Mouse (Mus musculus): ENCODE measurements around the gene Fam49a.
A peak's percentile ranks its signal among the peaks of the same experiment; 100 is the strongest.
"Not testable (repeated sequence)": the region's sequence is repeated elsewhere in the genome, so short reads cannot be mapped to it uniquely, and the experiment has no call there.

Fam49a gene

DNA sequence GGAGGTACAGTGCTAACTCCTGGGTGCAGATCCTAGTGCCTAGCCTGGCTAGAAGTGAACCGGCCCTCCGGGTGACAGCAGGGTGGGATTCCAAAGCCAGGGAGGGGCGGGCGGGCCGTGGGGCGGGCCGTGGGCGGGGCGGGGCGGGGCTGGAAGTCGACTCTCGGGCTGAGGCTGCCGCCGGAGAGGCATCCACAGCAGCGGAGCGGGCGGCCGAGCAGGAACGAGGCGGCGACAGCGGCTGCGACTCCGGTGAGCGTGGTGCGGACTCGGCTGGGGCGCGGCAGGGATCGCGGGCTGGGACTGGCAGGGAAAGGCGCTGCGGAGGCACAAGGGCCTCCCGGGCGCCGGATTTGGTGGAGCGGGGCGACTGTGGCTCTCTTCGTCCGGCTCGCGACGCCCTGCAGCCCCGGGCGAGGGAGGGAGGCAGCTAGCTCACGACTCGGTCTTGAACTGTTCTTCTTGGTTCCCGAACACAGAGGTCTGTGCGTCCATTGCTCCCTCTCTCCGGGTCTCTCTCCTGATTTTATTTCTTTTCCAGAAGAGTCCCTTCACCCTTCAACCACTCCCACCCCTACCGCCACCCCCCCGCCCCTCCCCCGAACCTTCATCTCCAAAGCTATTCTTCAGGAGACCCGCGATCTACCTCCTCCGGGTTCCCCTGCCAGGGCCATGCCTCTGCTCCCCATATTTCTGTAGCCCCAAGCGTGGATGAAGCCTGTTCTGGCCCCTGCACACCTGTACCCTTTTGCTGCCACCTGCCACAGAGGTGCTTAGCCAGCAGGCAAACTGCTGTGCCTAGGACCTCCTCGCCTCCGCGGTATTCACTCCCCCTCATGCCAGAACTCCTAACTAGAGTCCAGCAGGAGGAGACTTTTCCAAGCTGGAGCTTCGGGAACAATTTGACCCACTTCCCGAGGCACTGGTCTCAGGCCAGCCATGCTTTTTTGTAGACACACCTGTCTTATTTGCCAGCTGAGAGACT, at the start of gene Fam49a:
Gene Fam49a, plus strand, starts transcription at position 153 of the 985 bp plus-strand sequence.
- peak in 1 of 2 experiments; percentile 39 for DNase-seq (ENCODE audit: low spot score in 2 of 2)

DNA sequence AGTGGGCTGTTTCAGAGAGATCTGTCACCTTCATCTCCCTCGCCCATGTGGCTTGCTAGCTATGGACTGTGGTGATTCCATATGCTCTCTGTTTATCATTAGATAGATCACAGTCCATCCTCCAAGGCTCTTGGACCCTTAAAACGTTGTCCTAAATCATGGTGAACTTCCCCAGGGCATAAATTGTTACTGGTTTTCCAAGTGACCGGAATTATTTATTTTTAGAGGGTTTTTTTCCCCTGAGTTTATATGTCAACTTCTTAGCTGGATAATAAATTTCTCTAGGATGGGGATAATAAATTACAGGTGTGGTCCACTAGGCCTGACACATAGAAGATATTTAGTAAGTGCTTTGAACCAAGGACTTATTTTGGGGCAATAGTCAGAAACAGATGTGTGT, 48.4 kb upstream of the Fam49a start:
- DNase-seq (ENCODE audit: low spot score in 2 of 2), result no peak

DNA sequence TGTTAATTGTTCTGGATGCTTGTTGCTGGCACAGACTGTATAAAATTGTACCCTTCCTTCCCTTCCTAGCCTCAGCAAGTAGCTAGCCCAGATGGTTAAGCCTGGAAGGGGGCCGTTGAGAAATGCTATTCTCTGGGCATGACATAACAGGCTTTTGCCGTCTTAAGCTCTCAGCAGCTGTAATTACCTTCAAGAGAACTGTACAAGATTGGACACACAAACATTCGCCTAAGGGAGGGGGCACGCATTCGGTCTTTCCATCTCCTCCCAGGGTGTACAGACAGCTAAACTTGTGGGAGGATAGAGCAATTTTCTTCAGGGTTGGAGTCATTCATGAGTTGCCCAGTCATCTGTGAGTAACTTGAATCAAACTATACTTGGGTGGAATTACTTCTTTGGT, 43.0 kb upstream of the Fam49a start:
- no peak for DNase-seq (ENCODE audit: low spot score in 2 of 2)

DNA sequence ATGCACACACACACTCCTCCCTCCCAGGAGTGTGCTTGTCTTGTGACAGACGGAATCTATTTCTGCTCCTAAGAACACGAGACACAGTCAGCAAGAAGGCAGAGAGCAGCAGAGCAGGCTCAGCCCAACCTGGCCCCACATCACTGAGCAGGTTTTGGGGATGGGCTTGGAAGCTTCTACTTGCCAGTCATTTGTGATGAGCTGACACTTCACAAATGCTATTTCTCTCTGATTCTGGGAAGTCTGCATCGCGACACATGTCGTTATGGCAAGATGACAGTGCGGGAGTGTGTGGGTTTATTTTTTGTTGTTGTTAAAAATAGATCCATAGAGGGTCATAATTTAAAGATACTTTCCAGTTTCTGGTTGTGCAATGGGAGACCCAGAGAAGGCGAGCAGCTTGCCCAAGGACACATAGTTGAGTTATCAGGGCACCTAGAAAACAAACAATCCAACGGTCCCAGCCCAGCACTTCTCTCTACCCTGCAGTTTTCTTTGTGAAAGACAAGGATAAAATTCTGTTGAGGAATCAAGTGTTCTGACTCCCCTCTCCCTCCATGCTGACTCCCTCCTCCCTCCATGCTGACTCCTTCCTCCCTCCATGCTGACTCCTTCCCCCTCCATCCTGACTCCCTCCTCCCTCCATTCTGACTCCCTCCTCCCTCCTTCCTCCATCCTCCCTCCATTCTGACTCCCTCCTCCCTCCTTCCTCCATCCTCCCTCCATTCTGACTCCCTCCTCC, 41.0 kb upstream of the Fam49a start:
- DNase-seq (ENCODE audit: low spot score in 2 of 2), result no peak

DNA sequence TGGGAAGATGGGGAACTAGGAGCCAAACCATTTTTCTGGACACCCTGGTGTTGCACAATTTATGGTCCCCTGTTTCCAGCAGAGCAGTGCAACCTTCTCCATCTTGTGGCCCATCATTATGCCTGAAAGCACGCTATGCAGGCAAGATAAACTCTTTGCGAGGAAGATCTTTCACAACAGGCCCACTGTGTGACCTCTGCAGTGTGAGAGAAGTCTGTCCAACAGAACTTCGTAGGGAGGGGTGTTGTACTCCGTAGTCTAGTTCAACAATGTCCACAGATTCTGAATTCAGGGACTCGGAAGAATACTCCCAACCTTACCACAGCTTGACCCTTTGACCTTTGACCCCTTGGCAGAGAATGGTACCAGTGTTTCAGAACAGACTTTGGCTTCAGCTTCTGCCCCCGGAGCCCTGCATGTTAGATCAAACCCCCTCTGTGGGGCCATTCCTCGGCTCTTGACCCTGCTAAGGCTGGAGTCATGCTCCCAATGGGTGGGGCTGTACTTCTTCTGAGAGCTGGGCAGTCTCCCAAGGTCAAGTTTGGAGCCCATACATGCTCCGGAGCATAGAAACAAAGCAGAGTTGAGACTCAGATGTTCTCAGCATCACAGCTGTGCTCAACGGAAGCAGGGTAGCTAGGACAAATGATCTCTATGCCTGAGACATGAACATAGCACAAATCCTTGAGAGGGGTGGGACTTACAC, 39.2 kb upstream of the Fam49a start:
- no peak for DNase-seq (ENCODE audit: low spot score in 2 of 2)

DNA sequence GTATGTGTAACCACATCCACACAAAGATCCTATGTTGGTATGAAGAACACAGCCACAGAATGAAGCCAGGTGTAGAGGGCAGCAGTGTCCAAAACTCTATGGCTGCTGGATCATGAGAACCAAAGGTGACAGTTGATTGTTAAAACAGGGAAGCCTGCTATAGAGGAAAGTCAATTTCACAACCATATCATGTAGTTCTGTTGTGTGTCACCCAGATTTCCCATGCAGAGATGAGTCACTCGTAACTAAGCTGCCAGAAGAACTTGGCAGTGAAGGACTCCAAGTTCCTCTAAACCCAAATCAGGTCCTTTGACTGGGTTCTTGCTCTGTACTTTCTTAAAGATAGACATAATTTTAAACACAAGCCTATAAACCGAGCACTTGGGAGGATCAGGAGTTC, 38.6 kb upstream of the Fam49a start:
- DNase-seq (ENCODE audit: low spot score in 2 of 2), result no peak

DNA sequence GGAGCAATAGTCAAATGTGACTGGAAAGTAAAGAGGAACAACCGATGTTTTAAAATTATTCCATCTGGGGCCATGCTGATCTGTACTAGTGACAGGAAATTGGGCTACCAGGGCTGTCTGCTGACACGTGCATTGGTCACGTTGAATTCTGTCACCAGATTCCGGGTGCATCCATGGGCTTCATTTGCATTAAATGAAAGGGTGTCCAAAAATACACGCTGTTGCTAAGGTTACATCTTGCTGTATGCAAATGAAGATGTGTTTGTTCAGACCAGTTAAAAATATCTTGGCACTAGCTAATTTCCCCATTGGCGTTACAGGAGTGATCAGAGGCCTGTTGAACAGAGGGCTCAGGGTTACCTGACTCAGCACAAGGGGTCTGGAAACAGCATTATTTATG, 36.2 kb upstream of the Fam49a start:
- peak in 1 of 2 experiments; percentile 35 for DNase-seq (ENCODE audit: low spot score in 2 of 2)

DNA sequence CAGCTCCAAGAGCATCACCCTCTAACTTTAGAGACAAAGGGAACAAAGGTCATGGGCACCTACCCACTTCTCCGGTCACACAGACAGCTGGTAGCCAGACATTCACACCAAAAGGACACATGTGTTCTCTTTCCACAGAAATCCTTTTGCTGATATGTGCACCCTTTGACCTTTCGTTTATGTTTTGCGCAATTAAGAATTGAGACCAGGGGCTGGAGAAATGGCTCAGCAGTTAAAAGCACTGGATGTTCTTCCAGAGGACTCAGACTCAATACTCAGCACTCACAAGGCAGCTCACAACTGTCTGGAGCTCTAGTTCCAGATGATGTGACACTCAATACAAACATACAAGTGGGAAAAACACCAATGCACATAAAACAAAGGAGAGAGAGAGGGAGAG, 34.3 kb upstream of the Fam49a start:
- DNase-seq (ENCODE audit: low spot score in 2 of 2), result no peak

DNA sequence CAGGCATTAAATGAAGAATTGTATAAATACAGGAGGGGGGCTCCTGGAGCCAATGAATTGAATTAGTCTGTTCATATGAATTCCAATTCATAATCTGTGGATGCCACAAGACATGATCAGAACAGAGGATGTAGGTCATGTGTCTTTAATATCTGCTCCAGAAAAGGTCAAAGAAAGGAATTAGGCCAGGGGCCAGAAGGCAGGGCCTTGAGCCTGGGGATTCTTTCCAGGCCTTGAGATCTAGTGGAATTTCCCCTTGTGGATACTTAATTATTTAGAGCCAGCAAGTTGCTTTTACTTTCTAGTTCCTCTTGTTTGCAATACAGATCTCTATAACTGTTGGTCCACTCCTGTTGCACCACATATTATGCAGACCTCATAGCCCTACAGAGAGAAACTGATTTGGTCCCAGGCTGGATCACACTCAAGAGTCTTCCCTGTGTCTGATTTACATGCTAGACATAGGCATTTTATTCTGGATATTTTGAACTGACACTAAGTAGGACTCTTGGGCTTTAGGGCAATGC, 31.8 kb upstream of the Fam49a start:
- no peak for DNase-seq (ENCODE audit: low spot score in 2 of 2)

DNA sequence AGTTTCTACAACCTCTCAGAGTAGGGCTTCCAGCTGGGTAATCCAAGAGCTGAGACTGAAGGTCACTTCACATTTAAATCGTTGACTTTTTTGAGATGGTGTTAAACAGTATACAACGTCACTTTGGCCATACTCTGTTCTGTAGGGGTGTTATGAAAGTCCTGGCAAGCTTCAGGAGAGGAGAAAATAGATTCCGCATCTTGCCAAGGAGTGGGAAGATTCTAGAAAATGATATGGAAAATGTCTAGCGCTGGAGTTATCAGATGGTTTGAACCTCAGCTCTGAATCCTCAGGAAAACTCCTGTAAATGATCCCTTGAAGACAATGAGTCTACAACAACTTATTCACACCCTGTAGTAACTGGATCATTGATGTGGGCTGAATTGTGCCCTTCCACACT, 29.8 kb upstream of the Fam49a start:
- no peak for DNase-seq (ENCODE audit: low spot score in 2 of 2)

DNA sequence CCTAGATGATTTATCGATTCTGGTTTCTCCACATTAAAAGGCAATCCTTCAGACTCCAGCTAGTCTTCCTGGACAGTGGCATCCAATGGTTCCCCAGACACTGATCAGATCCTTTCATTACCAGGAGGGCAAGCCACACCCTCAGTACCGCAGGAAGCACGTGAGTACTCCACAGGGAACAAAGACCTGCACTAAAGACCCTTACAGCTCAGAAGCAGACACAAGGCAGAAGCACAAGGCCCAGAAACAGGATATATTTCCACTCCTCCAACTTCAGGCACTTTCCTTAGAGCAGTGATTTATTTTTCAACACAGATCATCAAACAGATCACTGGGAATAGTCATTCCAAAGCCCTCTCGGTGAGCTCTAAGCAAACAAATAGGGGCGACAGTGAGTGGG, 25.0 kb upstream of the Fam49a start:
- no peak for DNase-seq (ENCODE audit: low spot score in 2 of 2)

DNA sequence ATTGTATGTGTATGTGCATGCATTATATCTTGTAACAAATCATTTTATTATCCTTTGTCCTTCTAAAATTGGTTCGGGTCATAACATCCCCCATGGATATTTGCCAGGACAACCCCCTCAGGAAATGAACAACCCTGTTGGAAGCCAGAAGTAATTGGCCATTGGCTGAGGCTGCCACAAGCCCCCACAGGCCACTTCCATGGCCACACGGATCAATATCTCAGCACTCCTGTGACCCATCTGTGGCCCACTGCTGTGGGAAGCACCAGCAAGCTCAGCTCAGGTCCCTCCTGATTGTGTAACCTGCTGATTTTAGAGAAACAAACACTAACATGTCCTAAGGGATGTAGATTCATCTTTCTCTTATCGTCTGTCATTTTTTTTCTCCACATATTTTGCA, 22.4 kb upstream of the Fam49a start:
- DNase-seq (ENCODE audit: low spot score in 2 of 2), result no peak

DNA sequence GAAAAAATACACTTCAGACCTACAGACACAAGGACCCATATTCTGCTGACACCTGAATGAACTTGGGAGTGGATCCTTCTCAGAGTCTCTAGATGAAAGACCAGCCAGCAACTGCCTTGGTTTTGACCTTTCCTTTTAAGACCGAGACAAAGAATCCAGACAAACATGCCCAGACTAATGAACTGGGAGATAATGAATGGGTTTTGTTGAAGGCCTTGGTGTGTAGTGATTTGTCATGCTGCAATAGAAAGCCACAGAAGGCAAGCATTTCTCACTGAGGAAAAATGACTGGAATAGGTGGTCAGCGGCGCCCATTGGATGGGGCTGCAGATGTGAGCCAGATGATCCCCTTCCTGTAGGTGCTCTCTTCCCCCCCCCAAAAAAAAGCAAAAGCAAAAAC, 18.8 kb upstream of the Fam49a start:
- DNase-seq (ENCODE audit: low spot score in 2 of 2), result no peak

DNA sequence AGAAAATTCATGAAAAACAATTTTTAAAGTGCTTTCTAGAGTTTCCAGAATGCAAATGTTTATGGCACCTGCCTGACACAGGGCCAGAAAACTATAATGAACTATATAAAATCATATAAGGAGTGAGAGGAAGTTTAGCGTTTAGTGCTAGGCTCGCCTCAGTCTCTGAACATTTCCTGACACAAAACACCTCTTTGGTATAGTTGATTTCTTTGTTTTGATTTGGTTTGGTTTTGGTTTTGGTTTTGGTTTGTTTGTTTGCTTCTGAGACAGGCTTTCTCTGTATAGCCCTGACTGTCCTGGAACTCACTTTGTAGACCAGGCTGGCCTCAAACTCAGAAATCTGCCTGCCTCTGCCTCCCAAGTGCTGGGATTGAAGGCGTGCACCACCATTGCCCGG, 14.9 kb upstream of the Fam49a start:
- DNase-seq (ENCODE audit: low spot score in 2 of 2), result not testable (repeated sequence)

DNA sequence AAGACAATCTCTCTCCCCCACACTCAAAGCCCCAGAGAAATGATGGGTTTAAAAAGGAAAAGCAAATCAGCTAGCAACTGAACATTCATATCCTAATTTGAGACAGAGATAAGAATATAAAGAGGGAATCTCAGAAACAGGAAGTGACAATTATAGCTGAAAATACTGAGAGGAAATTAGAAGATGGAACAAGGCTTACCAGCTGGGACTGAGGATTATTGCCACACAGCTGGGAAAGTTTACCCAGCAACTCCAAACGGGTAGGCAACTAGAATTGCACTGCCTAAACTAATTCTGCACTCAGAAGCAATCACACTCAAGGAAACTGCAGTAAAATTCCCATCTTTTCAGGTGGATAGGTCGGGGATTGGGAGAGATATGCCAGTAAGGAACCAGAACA, 12.4 kb upstream of the Fam49a start:
- DNase-seq (ENCODE audit: low spot score in 2 of 2), result no peak

DNA sequence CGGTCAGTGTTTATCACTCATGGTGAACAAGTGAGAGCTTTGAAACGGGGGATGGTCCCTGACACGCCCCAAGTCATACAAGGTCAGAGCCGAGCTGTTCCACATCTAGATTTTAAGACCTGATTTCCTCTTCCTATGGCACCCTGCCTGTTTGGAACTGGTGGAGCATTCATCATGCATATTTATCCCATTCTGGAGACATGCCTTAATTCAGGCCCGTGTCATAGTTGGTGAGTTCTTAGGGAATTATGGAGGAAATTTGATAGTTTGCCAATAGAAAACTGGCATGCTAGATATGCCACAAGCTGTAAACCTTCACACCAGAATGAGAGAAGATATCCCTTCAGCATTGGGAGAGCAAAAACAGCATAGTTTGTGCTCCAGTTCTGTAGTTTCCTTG, 8.4 kb upstream of the Fam49a start:
- no peak for DNase-seq (ENCODE audit: low spot score in 2 of 2)

DNA sequence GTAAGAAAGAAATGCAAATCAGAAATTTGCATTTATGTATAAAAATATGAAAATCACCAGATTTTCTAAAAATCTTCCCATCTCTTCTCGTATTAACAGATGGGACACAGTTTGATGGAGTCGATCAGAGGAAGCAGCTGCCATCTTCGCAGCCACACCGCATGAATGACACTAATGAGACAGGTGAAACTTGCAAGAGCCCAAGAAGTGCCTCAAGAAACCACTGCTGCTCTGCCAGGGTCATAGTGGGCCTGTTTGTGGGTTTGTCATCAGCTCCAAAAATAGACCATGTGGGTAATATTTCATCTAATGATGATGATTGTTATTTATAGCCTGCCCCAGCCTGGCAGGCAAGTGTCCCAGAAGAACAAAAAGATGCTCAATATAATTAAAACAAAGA, 7.8 kb upstream of the Fam49a start:
- DNase-seq (ENCODE audit: low spot score in 2 of 2), result no peak

DNA sequence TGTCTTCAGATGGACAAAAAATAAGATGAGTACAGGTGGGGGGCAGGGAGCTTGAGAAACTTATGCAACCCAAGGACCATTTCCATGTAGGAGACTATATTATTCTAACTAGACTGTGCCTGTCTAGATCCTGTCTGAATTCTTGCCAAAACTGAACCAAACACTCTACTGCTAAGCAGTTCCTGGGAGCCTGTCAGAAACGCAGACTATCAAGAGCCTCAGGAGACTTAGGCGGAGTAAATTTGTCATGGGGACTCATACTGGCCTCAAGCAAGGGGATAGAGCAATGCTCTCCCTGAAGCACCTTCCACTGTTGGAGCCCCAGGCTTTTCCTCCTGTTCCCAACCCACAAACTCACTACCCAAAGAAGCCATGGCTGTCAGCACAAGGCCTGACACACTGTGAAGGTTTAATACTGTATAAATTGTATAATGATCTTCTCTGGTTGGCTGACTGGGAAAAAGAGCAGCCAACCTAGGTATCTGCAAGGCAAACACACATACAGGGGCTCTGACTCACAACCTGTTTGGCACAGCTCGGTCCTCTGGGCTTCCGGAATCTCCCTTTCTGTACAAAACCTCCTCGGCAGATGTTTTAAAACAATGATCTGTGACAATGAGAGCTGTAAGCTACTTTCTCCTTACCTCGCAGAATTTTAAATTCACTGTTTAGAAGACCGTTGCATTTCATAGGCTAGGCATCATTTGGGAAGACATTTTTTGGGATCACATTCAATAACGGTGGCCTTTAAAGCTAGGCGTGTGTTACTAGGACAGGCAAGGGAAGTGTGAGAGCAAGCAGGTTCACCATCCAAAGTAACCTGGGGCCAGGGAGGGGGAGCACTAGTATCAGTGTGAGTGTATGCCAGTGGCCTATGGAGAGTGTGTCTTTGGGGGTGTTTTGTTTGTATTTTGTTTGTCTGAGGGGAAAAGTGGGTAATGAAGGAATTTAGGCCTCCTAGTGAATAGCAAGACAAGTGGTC, 669 bp upstream of the Fam49a start:
- DNase-seq (ENCODE audit: low spot score in 2 of 2), result no peak

DNA sequence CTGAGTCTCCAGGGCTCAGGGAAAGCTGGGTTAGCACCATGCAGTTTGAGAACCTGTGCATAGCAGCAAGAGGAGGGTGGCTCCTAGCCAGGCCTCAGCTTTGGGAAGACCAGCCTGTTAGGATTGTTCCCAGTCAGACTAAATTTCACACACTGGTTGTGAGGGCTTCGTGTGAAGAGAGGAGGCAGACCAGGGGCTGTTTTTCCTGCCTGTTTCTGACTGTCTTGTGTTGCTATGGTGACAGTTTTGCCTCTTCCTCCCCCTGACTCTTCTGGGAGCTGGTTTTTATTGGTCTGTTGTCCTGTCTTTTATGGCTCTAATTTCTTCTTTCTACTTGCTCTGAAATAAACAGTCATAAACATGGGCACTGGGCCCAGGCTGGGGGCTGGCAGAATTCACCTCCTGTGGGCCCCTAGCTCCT, 1.4 kb downstream of the Fam49a start:
- no peak for DNase-seq (ENCODE audit: low spot score in 2 of 2)

DNA sequence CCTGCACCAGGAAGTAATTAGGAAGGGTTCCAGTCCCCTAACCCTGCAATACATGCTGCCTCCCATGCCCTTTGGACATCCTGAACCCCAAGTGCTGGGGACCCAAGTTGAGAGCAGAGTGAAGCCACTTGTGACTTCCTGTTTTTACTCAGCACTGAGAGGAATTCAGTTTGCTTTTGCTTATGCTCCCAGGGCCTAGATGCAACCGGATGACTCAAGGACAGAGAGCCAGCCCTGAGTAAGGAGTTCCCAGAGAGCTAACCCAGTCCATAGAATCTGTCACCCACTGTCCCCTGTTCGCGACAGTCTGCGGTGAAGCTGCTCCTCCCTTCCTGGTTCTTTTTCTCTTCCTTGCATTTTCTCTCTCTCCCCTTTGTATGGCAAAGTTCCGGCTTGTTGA, 2.2 kb downstream of the Fam49a start:
- peak; percentile 44 to 49 for DNase-seq (ENCODE audit: low spot score in 2 of 2)

DNA sequence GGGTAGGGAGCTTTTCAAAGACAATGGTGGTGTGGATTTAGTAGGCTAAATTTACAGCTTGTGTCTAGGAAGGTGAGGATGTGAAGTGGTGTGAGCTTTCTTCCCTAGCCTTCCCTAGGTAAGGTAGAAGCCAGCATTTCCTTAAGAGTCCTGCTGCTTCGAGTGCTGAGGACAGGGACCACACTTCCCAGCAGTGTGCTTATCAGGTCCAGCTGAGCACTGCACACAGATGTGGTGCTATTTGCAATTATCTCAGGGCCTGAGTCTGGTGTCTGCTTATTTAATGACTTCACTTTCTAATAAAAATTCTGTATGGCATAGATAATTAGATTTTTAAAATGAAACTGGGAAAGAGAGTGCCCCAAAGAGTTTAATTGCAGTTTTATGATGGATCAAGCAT, 4.6 kb downstream of the Fam49a start:
- no peak for DNase-seq (ENCODE audit: low spot score in 2 of 2)

Data from natural killer cell, adult 2 months (primary cell).